Mouse (Mus musculus) lung, postnatal 0 days (tissue): ENCODE measurements around the gene H2afv. TPM values are rescaled to one million over a fixed set of nuclear protein-coding genes. Genes with fewer than 3 reads are reported as not detected.
"Not testable (repeated sequence)": the region's sequence is repeated elsewhere in the genome, so short reads cannot be mapped to it uniquely, and the experiment has no call there.

Experiments
- ATAC-seq: fragments of 200-750 bp; cut with Nextera tagmentation; 2 replicates; pipeline ENCODE4 v1.8.0; 2017; ENCODE audit warnings: moderate library complexity
- DNase-seq: peaks from one replicate; pipeline ENCODE4 v3.0.0-alpha.2; 2016; ENCODE audit warnings: low spot score
- H3K27ac ChIP-seq: fragments of 300-500 bp; sonication (generic); 2 replicates; pipeline ENCODE4 v1.5.1; 2014; ENCODE audit warnings: antibody characterized with exemption, mild to moderate bottlenecking, low read length, mixed read lengths
- H3K27me3 ChIP-seq: fragments of 300-500 bp; sonication (generic); replicated peaks from 2 replicates; pipeline ENCODE4 v1.6.1; 2014; ENCODE audit warnings: low read length, mixed read lengths; ENCODE audit not compliant: insufficient read depth
- H3K36me3 ChIP-seq: fragments of 300-500 bp; sonication (generic); 2 replicates; pipeline ENCODE4 v1.6.1; 2014; ENCODE audit warnings: low read length, mixed read lengths; ENCODE audit not compliant: insufficient read depth
- H3K4me1 ChIP-seq: fragments of 300-500 bp; sonication (generic); 2 replicates; pipeline ENCODE4 v1.6.1; 2014; ENCODE audit warnings: antibody characterized with exemption, low read depth, low read length, mixed read lengths; ENCODE audit not compliant: insufficient read depth
- H3K4me2 ChIP-seq: fragments of 300-500 bp; sonication (generic); replicated peaks from 2 replicates; pipeline ENCODE4 v1.6.1; 2014; ENCODE audit warnings: low read depth, mild to moderate bottlenecking, low read length, moderate library complexity, mixed read lengths
- H3K4me3 ChIP-seq: fragments of 300-500 bp; sonication (generic); 2 replicates; pipeline ENCODE4 v1.5.1; 2014; ENCODE audit warnings: low read depth, low read length
- H3K9ac ChIP-seq: fragments of 300-500 bp; sonication (generic); replicated peaks from 2 replicates; pipeline ENCODE4 v1.6.1; 2014; ENCODE audit warnings: low read depth, mild to moderate bottlenecking
- H3K9me3 ChIP-seq: fragments of 300-500 bp; sonication (generic); 2 replicates; pipeline ENCODE4 v1.6.1; 2016; ENCODE audit warnings: low read length, mixed read lengths
- CTCF ChIP-seq: IDR thresholded peaks from 2 replicates; pipeline ENCODE4 v1.5.1; 2016; ENCODE audit warnings: antibody characterized with exemption, mild to moderate bottlenecking
- EP300 ChIP-seq: IDR thresholded peaks from 2 replicates; pipeline ENCODE4 v1.6.1; 2016; ENCODE audit warnings: antibody characterized with exemption, mild to moderate bottlenecking, control low read depth
- WGBS: fragments of 180-500 bp; shearing (Covaris S2); extraction: QIAGEN DNeasy Blood & Tissue Kit; methylation state at CpG from one replicate; pipeline ENCODE4 v1.1.7; 2014; 5-methylcytosine and 5-hydroxymethylcytosine counted together
- polyA plus RNA-seq: library from polyadenylated mRNA; unstranded; fragments of >200 nt; fragmentation: Nextera tagmentation; extraction: Ambion mirVana; gene quantifications from 2 replicates; pipeline ENCODE4 v1.2.1, GENCODE M21; 2015

The H2afv gene
- polyA plus RNA-seq, 1 experiment from 2014 or later, result 268 TPM

GRCm38 (mm10) chr11:6471493-6471892 is 27.2 kb upstream of the H2afv start:
- no peaks in the 10 kb centered on the region for H3K9me3 ChIP-seq
- no peaks in the 10 kb centered on the region for H3K36me3 ChIP-seq
- no peaks in the 10 kb centered on the region for H3K27me3 ChIP-seq
- no peak overlapping the region for H3K9ac ChIP-seq
- H3K27ac ChIP-seq, result no peak overlapping the region
- peaks cover 24% of the 10 kb centered on the region; the same call in 1 of the 2 replicates for H3K4me1 ChIP-seq
- DNase-seq (peak; percentile 33), ATAC-seq (no peak)
- H3K4me2 ChIP-seq, result peak overlapping the region; percentile 83
- 0 out of 2 replicates have a peak overlapping the region, but pooled peaks have one; percentile 86 for H3K4me3 ChIP-seq
- WGBS, result 0% methylated on average over 1 of the region's 1 CpGs
- TF ChIP-seq CTCF (no peak), EP300 (no peak)

DNA sequence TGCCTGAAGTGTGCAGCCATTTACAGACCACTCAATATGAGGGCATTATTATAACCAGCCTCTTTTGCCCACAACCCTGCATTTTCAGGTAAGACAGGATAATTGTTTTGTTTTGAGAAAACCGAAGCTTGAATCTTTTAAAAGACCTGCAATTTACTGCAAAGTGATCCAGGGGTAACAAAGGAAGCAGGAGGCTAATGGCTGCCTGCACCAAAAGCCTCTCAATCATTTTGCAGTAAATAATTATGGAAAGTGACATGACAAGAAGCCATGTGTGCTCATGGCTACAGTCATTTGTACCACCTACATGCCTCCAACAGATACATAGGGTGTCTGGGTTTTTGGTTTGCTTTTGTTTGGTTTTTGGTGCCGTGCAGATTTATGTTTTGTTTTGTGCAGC is 26.8 kb upstream of the H2afv start:
- ATAC-seq (no peak), DNase-seq (no peak)
- Histone ChIP-seq H3K4me2 (peak overlapping the region; percentile 83), H3K4me1 (peaks cover 24% of the 10 kb centered on the region; the same call in 1 of the 2 replicates), H3K9me3 (no peaks in the 10 kb centered on the region), H3K36me3 (0 out of 2 replicates have a peak, but pooled peaks cover 3% of the 10 kb centered on the region), H3K27me3 (no peaks in the 10 kb centered on the region), H3K4me3 (0 out of 2 replicates have a peak overlapping the region, but pooled peaks have one; percentile 86), H3K27ac (no peak overlapping the region), H3K9ac (no peak overlapping the region; the same call in 1 of the 2 replicates)
- WGBS, result 43% methylated on average over 2 of the region's 2 CpGs
- TF ChIP-seq CTCF (no peak), EP300 (no peak)

DNA sequence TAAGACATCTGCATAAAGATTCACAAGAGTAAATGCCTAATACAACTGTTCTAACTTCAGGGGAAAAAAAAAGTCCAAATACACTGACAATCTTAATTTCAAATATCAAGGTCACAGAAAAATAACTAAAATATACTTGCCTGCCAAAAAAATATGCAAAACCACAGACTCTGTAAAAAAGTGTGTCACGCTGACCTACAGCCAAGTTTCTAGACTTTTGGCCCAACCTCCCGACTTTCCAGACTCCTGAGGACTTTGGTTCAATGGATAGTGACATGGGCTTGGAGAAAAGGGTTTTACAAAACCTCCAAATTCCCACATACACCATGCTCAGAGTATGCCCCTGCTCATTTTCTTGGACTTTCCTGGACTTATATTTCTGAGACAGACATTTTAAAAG is 24.3 kb upstream of the H2afv start:
- no peaks in the 10 kb centered on the region for H3K9me3 ChIP-seq
- 47% methylated on average over 2 of the region's 2 CpGs for WGBS
- no peak overlapping the region for H3K4me3 ChIP-seq
- H3K4me2 ChIP-seq, result no peak overlapping the region
- H3K36me3 ChIP-seq, result 0 out of 2 replicates have a peak, but pooled peaks cover 6% of the 10 kb centered on the region
- H3K4me1 ChIP-seq, result peaks cover 16% of the 10 kb centered on the region; the same call in 1 of the 2 replicates
- H3K27me3 ChIP-seq, result no peaks in the 10 kb centered on the region
- H3K9ac ChIP-seq, result no peak overlapping the region
- ATAC-seq, result no peak
- no peak for DNase-seq
- no peak overlapping the region for H3K27ac ChIP-seq
- no peak for TF ChIP-seq CTCF
- no peak for TF ChIP-seq EP300

DNA sequence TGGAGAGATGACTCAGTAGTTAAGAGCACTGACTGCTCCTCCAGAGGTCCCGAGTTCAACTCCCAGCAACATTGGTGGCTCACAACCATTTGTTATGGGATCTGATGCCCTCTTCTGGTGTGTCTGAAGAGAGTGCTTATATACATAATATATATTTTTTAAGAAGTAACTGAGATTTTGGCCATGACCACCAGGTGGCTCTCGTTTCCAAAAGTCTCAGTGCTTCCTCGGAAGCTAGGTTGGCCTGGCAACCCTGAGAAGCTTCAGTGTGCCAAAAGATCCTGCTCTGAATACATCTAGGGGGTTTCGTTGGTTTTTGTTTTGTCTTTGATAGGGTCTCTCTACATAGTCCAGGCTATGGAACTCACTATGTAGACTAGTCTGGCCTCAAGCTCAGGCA is 20.9 kb upstream of the H2afv start:
- ATAC-seq (peak; percentile 67), DNase-seq (peak; percentile 92)
- 0 out of 2 replicates have a peak, but pooled peaks cover 6% of the 10 kb centered on the region for H3K36me3 ChIP-seq
- no peak overlapping the region for H3K4me3 ChIP-seq
- peaks cover 4% of the 10 kb centered on the region; the same call in 1 of the 2 replicates for H3K4me1 ChIP-seq
- H3K9me3 ChIP-seq, result no peaks in the 10 kb centered on the region
- WGBS, result 22% methylated on average over 4 of the region's 4 CpGs
- H3K27ac ChIP-seq, result no peak overlapping the region
- H3K4me2 ChIP-seq, result no peak overlapping the region
- no peak overlapping the region for H3K9ac ChIP-seq
- TF ChIP-seq EP300 (no peak), CTCF (peak; percentile 74)
- no peaks in the 10 kb centered on the region for H3K27me3 ChIP-seq

- no peak overlapping the region for H3K4me3 ChIP-seq
- no peak overlapping the region for H3K9ac ChIP-seq
- no peak for DNase-seq
- 0 out of 2 replicates have a peak, but pooled peaks cover 6% of the 10 kb centered on the region for H3K36me3 ChIP-seq
- no peak for ATAC-seq
- 77% methylated on average over 6 of the region's 6 CpGs for WGBS
- TF ChIP-seq EP300 (no peak), CTCF (no peak)
- H3K4me2 ChIP-seq, result no peak overlapping the region
- H3K4me1 ChIP-seq, result no peaks in the 10 kb centered on the region
- no peaks in the 10 kb centered on the region for H3K9me3 ChIP-seq
- no peak overlapping the region for H3K27ac ChIP-seq
- no peaks in the 10 kb centered on the region for H3K27me3 ChIP-seq
Observed at GRCm38 (mm10) chr11:6463159-6463837, 19.1 kb upstream of the H2afv start.

- Histone ChIP-seq H3K27me3 (no peaks in the 10 kb centered on the region), H3K4me3 (no peak overlapping the region), H3K4me2 (no peak overlapping the region), H3K9me3 (no peaks in the 10 kb centered on the region), H3K36me3 (no peaks in the 10 kb centered on the region), H3K27ac (no peak overlapping the region), H3K9ac (no peak overlapping the region), H3K4me1 (no peaks in the 10 kb centered on the region)
- DNase-seq (no peak), ATAC-seq (no peak)
- WGBS, result 67% methylated on average over 6 of the region's 6 CpGs
- TF ChIP-seq EP300 (no peak), CTCF (no peak)
Observed at GRCm38 (mm10) chr11:6456083-6456482, 11.8 kb upstream of the H2afv start.

- not testable (repeated sequence) for H3K4me3 ChIP-seq, H3K27ac ChIP-seq, H3K4me2 ChIP-seq, DNase-seq, ATAC-seq, H3K27me3 ChIP-seq, H3K36me3 ChIP-seq, H3K4me1 ChIP-seq, H3K9ac ChIP-seq, H3K9me3 ChIP-seq
- WGBS, result 90% methylated on average over 5 of the region's 5 CpGs
Observed at GRCm38 (mm10) chr11:6448155-6448554, 3.9 kb upstream of the H2afv start.
